Mouse (Mus musculus) lung, postnatal 14 days (tissue): ENCODE measurements around the gene Schip1.
A peak's percentile ranks its signal among the peaks of the same experiment; 100 is the strongest.

Experiments used
- DNase-seq: peaks from one replicate; pipeline ENCODE4 v3.0.0; 2021

The Schip1 gene

DNA sequence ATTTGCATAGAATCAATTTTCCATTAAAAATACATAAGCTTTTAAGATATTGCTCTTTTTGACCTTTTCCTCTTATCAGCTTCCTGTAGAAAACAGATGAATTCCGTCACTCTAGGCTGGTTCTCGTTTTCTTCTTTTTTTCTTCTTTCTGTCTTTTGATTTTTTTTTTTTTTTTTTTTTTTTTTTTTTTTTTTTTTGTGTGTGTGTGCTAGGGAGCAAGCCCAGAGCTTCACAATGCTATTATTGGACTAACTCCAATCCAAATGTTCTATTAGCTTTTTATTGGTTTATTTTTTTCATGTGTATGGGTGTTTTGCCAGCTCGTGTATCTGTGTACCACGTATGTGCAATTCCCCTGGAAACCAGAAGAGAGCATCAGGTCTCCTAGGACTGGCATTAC is 420.0 kb downstream of the Schip1 start:
- DNase-seq: no peak

DNA sequence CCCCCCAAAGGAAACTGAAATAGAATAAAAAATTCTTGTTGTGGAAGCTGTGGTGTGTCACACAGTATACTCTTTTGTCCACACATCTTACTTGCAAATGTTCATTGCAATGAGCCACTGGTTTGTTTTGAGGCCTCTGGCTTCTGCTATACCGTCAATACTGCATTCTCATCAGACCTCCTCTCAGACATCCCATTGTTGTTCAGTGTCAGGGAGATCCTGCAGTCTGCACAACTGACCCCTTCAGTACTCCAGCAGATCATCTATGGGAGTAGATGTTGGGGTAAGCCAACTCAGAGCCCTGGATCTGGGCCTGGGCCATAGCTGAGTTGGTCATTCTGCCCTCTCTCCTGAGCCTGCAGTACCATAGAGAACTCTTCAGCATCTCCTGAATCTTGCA is 423.0 kb downstream of the Schip1 start:
- no peak for DNase-seq

DNA sequence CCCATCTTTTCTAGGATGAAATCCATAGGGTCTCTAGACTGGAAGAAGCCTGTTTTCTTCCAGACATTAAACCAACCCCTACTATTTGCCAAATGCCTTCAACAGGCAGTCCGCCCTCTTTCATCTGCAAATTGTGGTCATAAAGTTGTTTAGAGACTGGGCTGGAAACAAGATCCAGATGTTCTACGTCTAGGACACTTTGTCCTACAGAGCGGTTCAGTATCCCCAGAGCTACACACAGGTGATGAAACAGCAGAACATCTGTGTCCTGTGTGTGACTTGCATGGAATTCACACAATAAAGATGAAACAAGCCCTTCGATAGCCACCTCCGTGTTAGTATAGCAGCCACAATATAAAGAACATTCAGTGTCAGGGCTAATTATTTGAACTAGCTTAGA is 423.7 kb downstream of the Schip1 start:
- no peak for DNase-seq

DNA sequence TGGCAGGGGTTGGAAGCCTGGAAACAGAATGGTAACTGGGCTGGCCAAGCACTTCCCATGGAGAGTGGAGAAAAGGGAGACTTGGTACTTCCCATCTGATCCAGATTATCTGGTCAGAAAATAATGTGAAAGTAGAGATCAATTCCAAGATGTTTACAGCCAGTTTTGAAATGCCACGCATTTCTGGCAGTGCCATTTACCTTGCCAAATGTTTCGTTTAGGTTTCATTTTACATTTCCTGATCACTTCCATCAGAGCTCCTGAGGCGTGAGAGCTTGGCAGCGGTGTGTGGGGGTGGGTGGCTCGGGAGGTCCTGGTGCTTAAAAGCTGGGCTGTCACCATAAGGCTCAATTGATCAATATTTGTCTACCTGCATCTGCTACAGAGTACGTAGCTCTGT is 426.9 kb downstream of the Schip1 start:
- no peak for DNase-seq

- no peak for DNase-seq
Observed at GRCm38 (mm10) chr3:68492066-68492465, 427.5 kb downstream of the Schip1 start.

- peak; percentile 42 for DNase-seq
Observed at GRCm38 (mm10) chr3:68492513-68492912, 427.9 kb downstream of the Schip1 start.

GRCm38 (mm10) chr3:68493170-68493585 is 428.6 kb downstream of the Schip1 start:
- peak; percentile 65 for DNase-seq

- peak; percentile 86 for DNase-seq
Observed at GRCm38 (mm10) chr3:68493586-68494295, 429.1 kb downstream of the Schip1 start.

- peak; percentile 39 for DNase-seq
Observed at GRCm38 (mm10) chr3:68494296-68495095, 429.9 kb downstream of the Schip1 start.

- peak; percentile 44 for DNase-seq
Observed at GRCm38 (mm10) chr3:68495096-68495735, 430.6 kb downstream of the Schip1 start.

DNA sequence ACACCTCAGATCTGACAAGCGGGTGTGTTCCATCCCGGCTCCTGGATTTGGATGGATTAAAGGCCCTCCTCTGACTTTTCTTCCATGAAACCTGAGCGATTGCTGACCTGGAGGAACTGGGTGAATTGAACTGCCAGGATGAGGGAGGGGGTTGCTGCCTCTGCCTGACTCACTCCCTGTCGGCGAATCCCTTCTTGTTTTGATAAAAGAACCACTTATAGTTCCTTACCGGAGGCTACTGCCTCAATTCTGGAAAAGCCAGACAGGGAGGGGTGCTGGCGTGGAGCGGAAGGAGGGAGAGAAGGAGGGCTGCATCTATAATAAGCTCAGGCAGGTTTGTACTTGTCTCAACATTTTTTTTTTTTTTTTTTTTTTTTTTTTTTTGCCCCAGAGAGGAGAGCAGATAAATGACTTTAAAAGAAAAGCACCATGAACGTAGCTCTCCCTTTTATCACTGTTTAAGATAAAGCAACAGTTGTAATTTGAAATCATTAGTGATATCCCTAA is 431.2 kb downstream of the Schip1 start:
- no peak for DNase-seq

DNA sequence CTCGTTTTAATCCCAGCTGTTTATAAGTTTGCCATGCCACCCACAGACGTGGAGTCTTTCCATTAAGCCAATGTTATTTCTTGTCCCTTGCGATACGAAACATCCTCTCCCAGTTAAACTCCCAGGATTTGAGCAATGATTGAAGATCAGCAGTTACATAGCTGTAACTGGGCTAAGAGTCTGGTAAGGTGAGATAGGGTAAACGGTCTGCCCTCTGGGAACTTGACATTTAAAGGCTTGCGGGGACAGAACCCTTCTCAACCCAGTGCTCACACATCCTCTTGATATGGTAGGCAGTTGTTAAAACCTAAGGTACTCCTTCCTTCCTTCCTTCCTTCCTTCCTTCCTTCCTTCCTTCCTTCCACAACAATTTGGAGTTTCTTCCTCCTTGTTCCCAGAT is 431.9 kb downstream of the Schip1 start:
- no peak for DNase-seq

GRCm38 (mm10) chr3:68499532-68500152 is 435.0 kb downstream of the Schip1 start:
- DNase-seq: no peak

DNA sequence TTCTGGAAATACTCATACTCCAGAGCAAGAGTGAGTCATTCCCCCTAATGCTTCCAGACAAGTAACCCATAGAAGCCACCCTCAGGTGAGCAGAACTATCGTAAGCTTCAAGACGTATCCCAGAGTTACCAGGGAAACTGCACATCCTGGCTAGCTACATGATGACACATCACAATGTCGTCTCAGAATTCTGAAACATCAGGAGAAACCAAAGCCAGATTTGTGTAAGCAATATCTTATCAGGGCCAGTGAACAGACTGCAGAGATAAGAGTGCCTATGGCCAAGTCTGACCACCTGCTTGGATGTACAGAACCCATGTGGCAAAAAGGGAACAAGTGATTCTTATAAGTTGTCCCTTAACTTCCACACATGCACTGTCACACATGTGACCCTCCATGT is 440.2 kb downstream of the Schip1 start:
- DNase-seq: no peak

GRCm38 (mm10) chr3:68506769-68507318 is 442.2 kb downstream of the Schip1 start:
- DNase-seq: no peak

DNA sequence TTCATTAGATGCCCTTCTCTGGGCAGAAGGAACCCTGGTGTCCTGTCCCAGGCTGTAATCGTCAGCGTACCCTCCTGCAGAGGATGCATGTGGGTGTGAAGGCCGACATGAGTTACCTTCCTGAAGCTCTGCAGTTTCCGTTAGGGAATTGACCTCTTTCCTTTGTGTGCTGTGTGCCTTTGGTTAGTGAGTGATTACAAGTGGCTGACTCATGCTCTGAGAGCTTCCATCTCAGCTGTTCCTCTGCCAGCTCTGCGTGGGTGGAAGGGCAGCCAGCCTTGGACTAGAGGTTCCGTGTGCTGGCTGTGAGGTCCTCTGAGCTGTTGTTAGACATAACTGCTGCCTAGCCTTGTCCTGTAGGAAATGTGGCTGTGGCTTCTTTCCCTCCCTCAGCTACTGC is 444.0 kb downstream of the Schip1 start:
- peak; percentile 73 for DNase-seq

GRCm38 (mm10) chr3:68510872-68511271 is 446.3 kb downstream of the Schip1 start:
- DNase-seq: no peak

DNA sequence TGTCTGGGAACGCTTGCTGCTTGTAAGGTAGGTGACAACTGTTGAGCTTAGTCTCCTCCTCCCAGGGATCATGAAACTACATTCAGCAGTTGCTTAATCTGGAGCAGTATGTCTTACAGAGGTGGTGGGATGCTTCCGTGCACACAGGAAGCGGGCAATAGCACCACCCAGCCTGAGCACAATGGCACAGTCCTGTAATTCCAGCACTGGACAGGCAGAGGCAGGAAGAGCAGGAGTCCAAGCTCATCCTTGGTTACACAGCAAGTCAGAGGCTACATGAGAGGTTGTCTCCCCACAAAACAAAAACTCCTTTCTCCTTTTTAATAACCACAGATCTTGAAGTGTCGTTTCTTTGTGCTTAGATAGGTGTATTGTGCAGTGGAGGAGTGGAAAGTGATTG is 447.1 kb downstream of the Schip1 start:
- no peak for DNase-seq

DNA sequence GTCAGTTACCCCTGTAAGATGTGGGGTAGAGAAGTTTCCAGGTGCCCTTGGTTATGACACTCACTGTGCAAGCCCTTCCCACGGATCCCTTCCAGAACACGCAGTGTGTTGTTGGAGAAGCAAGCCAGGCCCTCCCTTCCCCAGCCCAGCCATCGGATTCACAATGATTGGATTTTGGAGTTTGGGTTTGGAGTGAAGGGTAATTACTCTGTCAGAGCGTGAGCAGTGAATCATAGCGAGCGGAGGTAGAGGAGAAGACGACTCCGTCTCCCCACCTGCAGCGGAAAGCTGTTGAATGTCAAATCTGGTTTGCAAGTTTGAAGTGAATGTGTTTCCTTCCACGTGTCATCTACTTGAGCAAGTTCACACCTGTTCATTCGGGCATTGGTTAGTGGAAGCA is 447.7 kb downstream of the Schip1 start:
- DNase-seq: no peak

- no peak for DNase-seq
Observed at GRCm38 (mm10) chr3:68513340-68514119, 448.9 kb downstream of the Schip1 start.

DNA sequence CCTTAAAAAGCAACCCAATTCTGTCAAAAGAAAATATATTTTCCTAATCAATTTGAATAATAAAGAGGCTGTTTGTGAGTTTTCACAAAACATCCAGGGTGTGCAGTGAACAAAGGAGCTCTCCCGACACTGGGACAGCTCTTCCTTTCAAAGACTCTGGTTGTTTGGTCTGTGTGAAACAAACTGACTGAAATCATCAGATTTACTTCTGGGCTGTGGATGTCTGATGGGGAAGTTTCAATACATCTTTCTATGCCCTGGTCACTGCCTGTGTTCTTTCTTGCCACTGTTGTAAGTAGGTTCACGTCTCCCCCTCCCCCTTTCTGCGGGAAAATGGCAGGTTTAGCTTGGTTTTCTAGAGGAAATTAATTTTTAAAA is 449.5 kb downstream of the Schip1 start:
- DNase-seq: no peak

- DNase-seq: no peak
Observed at GRCm38 (mm10) chr3:68514717-68515116, 450.1 kb downstream of the Schip1 start.
